Mouse (Mus musculus): ENCODE measurements around the gene Pkhd1.
"Not testable (repeated sequence)": the region's sequence is repeated elsewhere in the genome, so short reads cannot be mapped to it uniquely, and the experiment has no call there.

Pkhd1 gene

GRCm38 (mm10) chr1:20481843-20482242 lies 136.0 kb downstream of the Pkhd1 start:
- no peak for DNase-seq

GRCm38 (mm10) chr1:20478695-20479094 lies 139.2 kb downstream of the Pkhd1 start:
- DNase-seq: no peak

GRCm38 (mm10) chr1:20478266-20478659 lies 139.6 kb downstream of the Pkhd1 start:
- no peak for DNase-seq

DNA sequence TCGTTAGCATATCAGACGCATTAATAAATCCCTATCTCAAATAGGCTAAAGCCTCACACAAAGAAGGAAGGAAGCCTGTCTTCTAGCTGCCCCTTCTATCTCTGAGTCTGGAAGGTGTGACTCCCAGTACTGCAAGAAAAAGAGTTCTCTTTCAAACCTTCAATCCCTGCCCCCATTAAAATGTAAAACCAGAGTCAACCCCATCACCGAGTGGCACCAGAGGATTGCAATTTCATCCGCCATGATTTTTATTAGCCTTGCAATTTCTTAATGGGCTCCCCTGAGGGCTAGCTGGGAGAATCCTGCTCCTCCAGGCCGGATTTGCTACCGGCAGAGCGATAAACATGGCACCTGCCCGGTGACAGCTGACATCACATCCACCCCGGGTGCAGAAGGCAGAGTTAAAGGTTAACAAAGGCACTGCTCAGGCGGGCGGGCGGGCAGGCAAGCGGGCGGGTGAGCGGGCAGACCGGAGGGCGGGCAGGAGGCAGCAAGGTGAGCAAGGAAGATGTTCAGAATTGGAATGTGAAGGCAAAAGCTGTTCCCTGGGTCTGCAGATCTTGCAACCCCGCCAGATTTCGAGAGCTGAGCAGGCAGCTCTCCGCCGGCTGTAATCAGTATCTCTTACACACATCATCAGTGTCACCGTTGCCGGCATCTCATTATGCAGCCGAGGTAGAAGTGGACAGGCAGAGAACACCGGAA lies 140.2 kb downstream of the Pkhd1 start:
- DNase-seq: peak; percentile 9

DNA sequence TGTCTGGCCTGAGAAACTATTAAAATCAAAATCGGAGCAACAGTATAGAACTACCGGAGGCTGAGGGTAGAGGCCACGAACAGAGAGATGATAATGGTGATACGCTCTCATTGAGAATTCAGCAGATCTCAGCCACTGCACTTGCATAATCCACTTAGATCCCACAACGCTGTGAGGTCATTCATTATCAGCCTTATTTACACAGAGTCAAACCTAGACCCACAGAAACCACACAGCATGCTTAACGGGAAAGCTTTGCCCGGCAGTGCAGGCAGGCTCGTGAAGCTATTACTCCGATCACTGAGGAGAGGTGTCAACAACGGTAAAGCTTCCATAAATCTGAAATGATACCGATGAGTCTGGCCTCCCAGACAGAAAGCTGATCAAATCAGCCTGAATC lies 147.1 kb downstream of the Pkhd1 start:
- no peak for DNase-seq

GRCm38 (mm10) chr1:20470317-20470716 lies 147.5 kb downstream of the Pkhd1 start:
- DNase-seq: no peak

- DNase-seq: no peak
Observed at GRCm38 (mm10) chr1:20466481-20466880, 151.4 kb downstream of the Pkhd1 start.

DNA sequence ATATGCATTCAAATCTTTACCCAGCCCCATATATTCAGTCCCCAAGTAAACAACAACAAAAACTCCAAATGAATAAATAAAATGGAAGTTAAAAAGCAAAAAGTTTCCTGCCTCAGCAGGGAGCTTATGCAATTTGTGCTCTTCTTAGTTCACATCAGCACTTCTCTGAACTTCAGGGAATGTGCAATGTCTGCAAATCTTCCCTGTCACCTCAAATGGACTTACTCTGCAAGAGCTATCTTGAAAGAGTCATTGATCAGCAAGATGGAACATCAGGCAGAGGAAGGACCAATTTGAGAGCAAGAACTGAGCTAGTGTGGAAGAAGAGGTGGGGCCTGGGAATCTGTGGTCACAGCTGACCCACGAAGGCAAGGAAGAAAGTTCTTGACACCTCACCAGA lies 163.2 kb downstream of the Pkhd1 start:
- no peak for DNase-seq

- no peak for DNase-seq
Observed at GRCm38 (mm10) chr1:20450074-20450473, 167.8 kb downstream of the Pkhd1 start.

DNA sequence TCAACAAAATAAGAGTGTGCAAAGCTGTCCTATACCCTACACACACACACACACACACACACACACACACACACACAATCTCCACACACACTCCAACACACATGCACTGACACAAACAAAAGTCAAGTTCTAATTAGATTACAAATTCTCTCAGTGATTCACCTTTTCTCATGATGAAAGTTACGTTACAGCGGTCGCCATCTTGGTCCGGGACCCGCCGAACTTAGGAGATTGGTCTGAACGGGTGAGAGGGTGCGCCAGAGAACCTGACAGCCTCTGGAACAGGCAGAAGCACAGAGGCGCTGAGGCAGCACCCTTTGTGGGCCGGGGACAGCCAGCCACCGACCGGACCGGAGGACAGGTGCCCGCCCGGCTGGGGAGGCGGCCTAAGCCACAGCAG lies 185.8 kb downstream of the Pkhd1 start:
- DNase-seq: not testable (repeated sequence)

- DNase-seq: no peak
Observed at GRCm38 (mm10) chr1:20429056-20429394, 188.8 kb downstream of the Pkhd1 start.

GRCm38 (mm10) chr1:20428370-20429055 lies 189.4 kb downstream of the Pkhd1 start:
- no peak for DNase-seq

GRCm38 (mm10) chr1:20409411-20409967 lies 208.4 kb downstream of the Pkhd1 start:
- no peak for DNase-seq

GRCm38 (mm10) chr1:20398319-20398718 lies 219.5 kb downstream of the Pkhd1 start:
- DNase-seq: no peak

- no peak for DNase-seq
Observed at GRCm38 (mm10) chr1:20364437-20364836, 253.4 kb downstream of the Pkhd1 start.

DNA sequence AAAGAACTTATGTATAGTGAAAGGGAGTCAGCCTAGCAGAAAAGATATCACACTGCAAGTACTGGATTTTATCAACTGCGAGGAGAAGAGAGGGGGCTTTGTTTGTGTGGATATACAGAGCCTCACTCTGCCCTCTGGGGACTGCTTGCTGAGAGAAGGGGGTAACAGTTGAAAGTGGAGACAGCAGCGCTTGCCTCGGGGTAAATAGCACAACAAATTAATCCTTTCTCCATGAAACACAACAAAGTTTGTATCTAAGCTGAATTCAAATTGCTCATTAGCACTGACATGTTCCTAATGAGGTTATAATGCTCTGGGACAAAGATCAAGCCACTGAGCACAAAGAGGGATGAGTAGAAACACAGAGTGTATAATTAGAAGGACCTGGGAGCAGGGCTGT lies 273.2 kb downstream of the Pkhd1 start:
- DNase-seq: no peak

DNA sequence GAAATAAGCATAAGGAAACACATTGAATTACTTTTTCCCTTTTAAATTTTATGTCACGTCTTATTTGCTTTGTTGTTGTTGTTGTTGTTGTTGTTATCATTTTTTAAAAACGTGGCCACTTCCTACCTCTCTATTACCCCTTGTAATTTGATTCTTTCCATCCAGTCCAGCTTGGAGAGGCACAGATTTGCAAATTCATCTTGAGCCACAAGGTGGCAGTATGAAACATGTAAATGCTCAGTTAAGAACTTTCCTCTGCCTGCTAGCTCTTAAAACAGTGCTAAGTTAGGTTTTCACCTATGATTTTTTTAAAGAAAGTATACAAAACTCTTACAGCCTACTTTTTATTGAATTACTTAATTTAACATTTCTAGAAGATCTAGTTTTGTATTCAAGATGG lies 306.4 kb downstream of the Pkhd1 start:
- DNase-seq: no peak

GRCm38 (mm10) chr1:20310925-20311324 lies 306.9 kb downstream of the Pkhd1 start:
- no peak for DNase-seq

GRCm38 (mm10) chr1:20306116-20306515 lies 311.7 kb downstream of the Pkhd1 start:
- DNase-seq: no peak

DNA sequence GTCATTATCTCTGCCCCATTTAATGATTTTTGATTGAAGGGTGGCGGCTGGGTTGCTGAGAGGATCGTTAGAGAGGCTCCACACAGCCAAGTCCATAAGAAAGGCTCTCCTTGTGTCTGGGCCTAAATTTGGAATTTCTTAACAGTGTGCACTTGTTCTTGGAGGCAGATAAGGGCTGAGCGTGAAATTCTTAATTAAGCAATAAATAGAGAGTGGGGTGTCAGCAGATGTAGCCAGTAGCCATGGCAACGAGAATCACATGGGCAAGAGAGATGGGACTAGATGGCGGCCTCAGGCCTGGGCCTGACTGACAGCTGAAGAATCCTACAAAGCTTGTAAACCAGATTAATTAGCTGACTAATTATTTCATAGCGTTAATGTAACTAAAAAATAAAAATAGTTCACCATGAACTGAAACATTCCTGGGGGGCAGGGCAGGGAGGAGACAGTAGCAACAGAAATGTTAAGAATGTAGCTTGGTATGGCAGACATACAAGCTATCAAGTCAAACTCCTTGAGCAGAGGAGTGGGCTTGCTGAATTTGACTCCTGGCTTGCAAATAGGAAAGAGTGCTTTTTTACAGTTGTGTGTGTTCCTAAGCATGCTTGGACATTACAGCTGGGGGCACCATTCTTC lies 314.8 kb downstream of the Pkhd1 start:
- DNase-seq: no peak

DNA sequence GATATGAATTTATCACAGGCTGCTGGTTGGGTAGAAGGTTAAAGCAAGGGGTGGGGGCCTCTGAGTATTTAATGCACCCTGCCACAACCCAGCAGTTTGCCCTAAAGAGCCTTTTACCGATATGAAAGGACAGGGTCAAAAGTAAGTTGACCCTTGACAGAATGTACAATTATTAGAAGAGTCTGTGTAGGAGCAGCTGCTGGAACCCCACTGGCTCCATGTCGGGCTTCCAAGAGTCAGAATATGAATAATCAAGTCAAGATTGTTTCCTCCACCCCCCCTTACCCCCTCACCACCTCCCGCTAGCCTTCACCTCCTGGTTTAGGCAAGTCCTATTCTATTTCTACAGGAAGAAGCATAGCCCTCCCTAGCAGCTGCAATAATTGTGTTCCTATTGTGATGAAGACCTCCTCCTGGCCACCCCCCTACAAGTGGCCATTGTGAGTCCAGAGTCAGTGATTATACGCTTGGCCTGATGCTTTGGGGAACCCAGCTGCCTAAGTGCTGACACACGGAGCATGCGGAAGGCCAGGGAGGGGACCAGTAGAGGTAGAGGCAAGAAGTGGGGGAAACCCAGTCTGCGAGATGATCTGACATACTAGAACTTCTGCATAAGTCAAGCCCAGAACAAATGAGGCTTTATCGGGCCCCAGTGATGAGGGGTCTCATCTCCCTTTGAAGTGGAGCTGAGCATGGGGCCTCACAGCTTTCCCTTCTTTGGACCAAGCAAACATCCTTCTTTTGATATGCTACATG lies 315.5 kb downstream of the Pkhd1 start:
- DNase-seq: no peak

DNA sequence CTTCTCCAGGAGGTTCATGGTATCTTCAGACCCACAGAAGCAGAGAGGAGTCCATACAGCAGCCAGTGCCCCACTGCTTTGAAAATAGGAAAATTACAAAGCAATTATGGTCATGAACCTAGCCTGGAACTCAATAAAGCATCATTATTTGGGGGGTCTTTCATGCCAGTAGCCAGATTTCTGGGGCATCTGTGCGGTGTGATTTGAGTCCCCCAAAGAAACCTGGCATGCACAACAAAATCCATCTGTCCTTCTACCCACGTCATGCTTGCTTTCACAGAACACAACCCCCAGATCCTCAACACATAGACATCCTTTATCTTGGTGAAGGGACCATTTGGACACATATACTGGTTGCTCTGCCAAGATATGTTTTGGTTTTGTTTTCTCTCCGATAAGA lies 316.2 kb downstream of the Pkhd1 start:
- no peak for DNase-seq

- DNase-seq: no peak
Observed at GRCm38 (mm10) chr1:20288696-20289095, 329.2 kb downstream of the Pkhd1 start.
